Mouse (Mus musculus): ENCODE results near the gene Selenom. TPM values are rescaled to one million over a fixed set of nuclear protein-coding genes. Genes with fewer than 3 reads are reported as not detected.
A peak's percentile ranks its signal among the peaks of the same experiment; 100 is the strongest.

The Selenom gene
- polyA plus RNA-seq, 1 experiment from 2014 or later = 99.2 TPM

GRCm38 (mm10) chr11:3566018-3566417 lies 51.5 kb downstream of the Selenom start:
- H3K27me3 ChIP-seq = no peaks in the 10 kb centered on the region
- no peak overlapping the region for H3K4me3 ChIP-seq
- no peaks in the 10 kb centered on the region for H3K36me3 ChIP-seq
- 40% methylated on average over 4 of the region's 4 CpGs for WGBS
- no peaks in the 10 kb centered on the region for H3K9me3 ChIP-seq
- H3K9ac ChIP-seq = no peak overlapping the region
- H3K4me2 ChIP-seq = no peak overlapping the region
- peaks cover 15% of the 10 kb centered on the region for H3K4me1 ChIP-seq
- peak overlapping the region; percentile 52 for H3K27ac ChIP-seq
- peak; percentile 74 for ATAC-seq (ENCODE audit: borderline replicate concordance, extremely low read depth, low FRiP score, low TSS enrichment)

Other genes starting within 250 kb of the Selenom start
- gene Drg1, start 248.3 kb upstream of the Selenom start, polyA plus RNA-seq (2015; fragmentation: Nextera tagmentation; extraction: Ambion mirVana) = 251 and 257 TPM in 2 replicates
- gene Patz1, start 225.8 kb upstream of the Selenom start, polyA plus RNA-seq (2015; fragmentation: Nextera tagmentation; extraction: Ambion mirVana) = 48.9 and 52.7 TPM in 2 replicates
- gene Pik3ip1, start 184.3 kb upstream of the Selenom start, polyA plus RNA-seq (2015; fragmentation: Nextera tagmentation; extraction: Ambion mirVana) = 10.8 and 11.0 TPM in 2 replicates
- 50.1 and 52.0 TPM in 2 replicates for gene Limk2, start 105.5 kb upstream of the Selenom start, polyA plus RNA-seq (2015; fragmentation: Nextera tagmentation; extraction: Ambion mirVana)
- 29.3 and 32.6 TPM in 2 replicates for gene Rnf185, start 62.3 kb upstream of the Selenom start, polyA plus RNA-seq (2015; fragmentation: Nextera tagmentation; extraction: Ambion mirVana)
- gene Pla2g3, start 26.4 kb upstream of the Selenom start, polyA plus RNA-seq (2015; fragmentation: Nextera tagmentation; extraction: Ambion mirVana) = 0.44 and 0.50 TPM in 2 replicates
- gene Inpp5j, start 9.9 kb upstream of the Selenom start, polyA plus RNA-seq (2015; fragmentation: Nextera tagmentation; extraction: Ambion mirVana) = 1.5 TPM in 2 replicates
- gene Smtn, start 25.9 kb downstream of the Selenom start, polyA plus RNA-seq (2015; fragmentation: Nextera tagmentation; extraction: Ambion mirVana) = 107 and 108 TPM in 2 replicates
- 28.0 and 28.1 TPM in 2 replicates for gene Morc2a, start 134.5 kb downstream of the Selenom start, polyA plus RNA-seq (2015; fragmentation: Nextera tagmentation; extraction: Ambion mirVana)